Mouse (Mus musculus) heart, adult 2 months (tissue): Measurements from ENCODE around the gene Dgkk. TPM values are rescaled to one million over a fixed set of nuclear protein-coding genes. Genes with fewer than 3 reads are reported as not detected.
"Not testable (repeated sequence)": the region's sequence is repeated elsewhere in the genome, so short reads cannot be mapped to it uniquely, and the experiment has no call there.

Experiments
- DNase-seq, 2 experiments: peaks; one replicate each; pipeline ENCODE4 v3.0.0; 2021
- H3K27ac ChIP-seq: fragments of 200-600 bp; 2 replicates; pipeline ENCODE4 v1.8.1; 2022
- H3K27me3 ChIP-seq: fragments of 200-500 bp; 2 replicates; pipeline ENCODE4 v1.6.1; 2012; ENCODE audit warnings: mild to moderate bottlenecking, low read length, inconsistent platforms, mixed read lengths; ENCODE audit not compliant: control insufficient read depth, insufficient read depth
- H3K36me3 ChIP-seq: fragments of 200-500 bp; 2 replicates; pipeline ENCODE4 v1.6.1; 2012; ENCODE audit warnings: low read length, inconsistent platforms; ENCODE audit not compliant: control insufficient read depth, insufficient read depth
- H3K4me1 ChIP-seq: fragments of 200-500 bp; 2 replicates; pipeline ENCODE4 v1.6.1; 2011; ENCODE audit warnings: low read length; ENCODE audit not compliant: control insufficient read depth, insufficient read depth
- H3K4me3 ChIP-seq: fragments of 200-600 bp; 2 replicates; pipeline ENCODE4 v1.8.1; 2022
- H3K79me2 ChIP-seq: fragments of 200-500 bp; replicated peaks from 2 replicates; pipeline ENCODE4 v1.6.1; 2012; ENCODE audit warnings: mild to moderate bottlenecking, inconsistent platforms, low read length, moderate library complexity, mixed read lengths; ENCODE audit not compliant: control insufficient read depth, insufficient read depth
- H3K9ac ChIP-seq: fragments of 200-500 bp; 2 replicates; pipeline ENCODE4 v1.6.1; 2012; ENCODE audit warnings: low read depth, mild to moderate bottlenecking, control low read depth, inconsistent platforms, low read length, mixed read lengths
- CTCF ChIP-seq: fragments of 200-600 bp; IDR thresholded peaks from 2 replicates; pipeline ENCODE4 v1.8.1; 2022; ENCODE audit warnings: antibody characterized with exemption, mild to moderate bottlenecking, moderate library complexity
- EP300 ChIP-seq: fragments of 200-500 bp; IDR thresholded peaks from 2 replicates; pipeline ENCODE4 v1.6.1; 2011; ENCODE audit warnings: low read depth, low read length, control low read depth; ENCODE audit not compliant: insufficient read depth
- POLR2A ChIP-seq: fragments of 200-500 bp; IDR thresholded peaks from 2 replicates; pipeline ENCODE4 v1.6.1; 2011; ENCODE audit warnings: mild to moderate bottlenecking, low read depth, low read length, control low read depth; ENCODE audit not compliant: insufficient read depth
- WGBS: fragments of 180-500 bp; shearing (Covaris S2); methylation state at CpG from one replicate; pipeline ENCODE4 v1.1.7; 2018; 5-methylcytosine and 5-hydroxymethylcytosine counted together
- intact Hi-C: fragments of 180-260 bp; cut with DNase I; formaldehyde crosslinking; loops from one replicate; pipeline ENCODE4 v1.15.1; 2025
- long read RNA-seq: library from polyadenylated mRNA; stranded (forward); transcript quantifications from one replicate; pipeline ENCODE4 v2.0.0, GENCODE M21; 2021
- polyA plus RNA-seq: library from polyadenylated mRNA; depleted of rRNA; stranded (reverse); fragments of >200 nt; gene quantifications from 2 replicates; pipeline ENCODE4 v1.2.3, GENCODE M21; 2012; rRNA removed
- total RNA-seq, 2 experiments: library from RNA; stranded (reverse); gene quantifications; 2 replicates each; pipeline ENCODE4 v1.2.3; 2021

Dgkk gene
- total RNA-seq, result under 1 TPM; 0.03 to 0.16 TPM
- polyA plus RNA-seq, result 0.03 TPM in 1 of 2 replicates, not detected in the other
- long read RNA-seq, result 0 reads

GRCm38 (mm10) chrX:6779006-6779405 lies at the start of gene Dgkk:
TSS of gene Dgkk (plus strand) at chrX:6779306.
- H3K27me3 ChIP-seq, H3K79me2 ChIP-seq, DNase-seq, H3K36me3 ChIP-seq, H3K27ac ChIP-seq, intact Hi-C loops, H3K9ac ChIP-seq, H3K4me1 ChIP-seq: not testable (repeated sequence)
- 28% methylated on average over 20 of the region's 30 CpGs for WGBS
- peak within 1 kb of the TSS; percentile 19; the same call in 1 of the 2 replicates for H3K4me3 ChIP-seq

- Histone ChIP-seq H3K4me3 (no peak overlapping the region), H3K27ac (no peak overlapping the region), H3K9ac (no peak overlapping the region), H3K79me2 (no peaks in the 10 kb centered on the region), H3K4me1 (no peaks in the 10 kb centered on the region), H3K27me3 (no peaks in the 10 kb centered on the region), H3K36me3 (no peaks in the 10 kb centered on the region)
- DNase-seq, result no peak
- intact Hi-C loops, result no loop called here
- 62% methylated on average over 3 of the region's 3 CpGs for whole genome bisulfite sequencing
- TF ChIP-seq POLR2A (no peak), EP300 (no peak), CTCF (no peak)
These were observed 45.1 kb upstream of the Dgkk start for GRCm38 (mm10) chrX:6733998-6734397.

GRCm38 (mm10) chrX:6750714-6751113 lies 28.4 kb upstream of the Dgkk start:
- TF ChIP-seq CTCF, result no peak
- no peak for TF ChIP-seq POLR2A
- no peak for TF ChIP-seq EP300
- Histone ChIP-seq H3K4me1 (no peaks in the 10 kb centered on the region), H3K79me2 (no peaks in the 10 kb centered on the region), H3K4me3 (no peak overlapping the region), H3K36me3 (no peaks in the 10 kb centered on the region), H3K9ac (no peak overlapping the region), H3K27me3 (no peaks in the 10 kb centered on the region), H3K27ac (no peak overlapping the region)
- no peak for DNase-seq
- intact Hi-C loops, result no loop called here
- 15% methylated on average over 1 of the region's 1 CpGs for WGBS

GRCm38 (mm10) chrX:6751549-6752047 lies 27.5 kb upstream of the Dgkk start:
- H3K27me3 ChIP-seq, result no peaks in the 10 kb centered on the region
- H3K79me2 ChIP-seq, result no peaks in the 10 kb centered on the region
- H3K4me3 ChIP-seq, result no peak overlapping the region
- H3K9ac ChIP-seq, result no peak overlapping the region
- TF ChIP-seq POLR2A, result no peak
- TF ChIP-seq EP300, result no peak
- TF ChIP-seq CTCF, result no peak
- H3K27ac ChIP-seq, result no peak overlapping the region
- intact Hi-C loops, result no loop called here
- no peak for DNase-seq
- no peaks in the 10 kb centered on the region for H3K36me3 ChIP-seq
- WGBS, result 51% methylated on average over 6 of the region's 6 CpGs
- no peaks in the 10 kb centered on the region for H3K4me1 ChIP-seq

- DNase-seq, result no peak
- Histone ChIP-seq H3K4me3 (no peak overlapping the region), H3K4me1 (no peaks in the 10 kb centered on the region), H3K9ac (no peak overlapping the region), H3K27me3 (peaks cover 2% of the 10 kb centered on the region; the same call in 1 of the 2 replicates), H3K79me2 (no peaks in the 10 kb centered on the region), H3K27ac (no peak overlapping the region), H3K36me3 (no peaks in the 10 kb centered on the region)
- TF ChIP-seq CTCF, result no peak
- TF ChIP-seq EP300, result no peak
- no peak for TF ChIP-seq POLR2A
- 19% methylated on average over 13 of the region's 13 CpGs for WGBS
- intact Hi-C loops, result no loop called here
These were observed 1.4 kb upstream of the Dgkk start for GRCm38 (mm10) chrX:6777489-6778249.

- H3K36me3 ChIP-seq, result no peaks in the 10 kb centered on the region
- DNase-seq, result peak; percentile 2 to 19
- WGBS, result 13% methylated on average over 24 of the region's 24 CpGs
- peak overlapping the region; percentile 19; the same call in 1 of the 2 replicates for H3K4me3 ChIP-seq
- H3K79me2 ChIP-seq, result no peaks in the 10 kb centered on the region
- no peak overlapping the region for H3K9ac ChIP-seq
- no peak overlapping the region for H3K27ac ChIP-seq
- peaks cover 2% of the 10 kb centered on the region; the same call in 1 of the 2 replicates for H3K27me3 ChIP-seq
- H3K4me1 ChIP-seq, result no peaks in the 10 kb centered on the region
- intact Hi-C loops, result no loop called here
- TF ChIP-seq POLR2A, result no peak
- TF ChIP-seq EP300, result no peak
- TF ChIP-seq CTCF, result no peak
These were observed 862 bp upstream of the Dgkk start for GRCm38 (mm10) chrX:6778250-6778637.
